Mouse (Mus musculus) ES-E14 (cell line): ENCODE data around the gene Atl2. TPM values are rescaled to one million over a fixed set of nuclear protein-coding genes. Genes with fewer than 3 reads are reported as not detected.

Experiments
- DNase-seq: peaks from one replicate; pipeline ENCODE4 v3.0.0-alpha.2; 2013; ENCODE audit warnings: low read depth, low spot score
- H3K27ac ChIP-seq: 2 replicates; pipeline ENCODE4 v1.5.1; 2012; ENCODE audit warnings: low read depth, mild to moderate bottlenecking, low read length, moderate library complexity, mixed read lengths; ENCODE audit not compliant: poor library complexity, insufficient read depth, severe bottlenecking
- H3K36me3 ChIP-seq: 2 replicates; pipeline ENCODE4 v1.6.1; 2012; ENCODE audit warnings: mild to moderate bottlenecking, low read length, moderate library complexity, mixed read lengths; ENCODE audit not compliant: control insufficient read depth, poor library complexity, insufficient read depth, severe bottlenecking
- H3K4me1 ChIP-seq, 2 experiments: fragments of 150-350 bp in 1 of 2; sonication (generic) in 1 of 2; 2 replicates each; pipeline ENCODE4 v1.6.1; 2012; ENCODE audit warnings: low read length in 2 of 2, mild to moderate bottlenecking in 1 of 2, mixed read lengths in 1 of 2; ENCODE audit not compliant: control insufficient read depth in 2 of 2, insufficient read depth in 2 of 2, poor library complexity in 1 of 2
- H3K4me3 ChIP-seq, 2 experiments: fragments of 150-350 bp in 1 of 2; sonication (generic) in 1 of 2; 2 replicates each; pipeline ENCODE4 v1.5.1; 2012; ENCODE audit warnings: low read length in 2 of 2, low read depth in 1 of 2, mild to moderate bottlenecking in 1 of 2, mixed read lengths in 1 of 2; ENCODE audit not compliant: insufficient read depth in 1 of 2, poor library complexity in 1 of 2, severe bottlenecking in 1 of 2
- H3K9ac ChIP-seq: 2 replicates; pipeline ENCODE4 v1.6.1; 2012; ENCODE audit warnings: low read depth, mild to moderate bottlenecking, low read length, mixed read lengths; ENCODE audit not compliant: poor library complexity, insufficient read depth, severe bottlenecking
- H3K9me3 ChIP-seq: fragments of 150-350 bp; sonication (generic); 2 replicates; pipeline ENCODE4 v1.6.1; 2012; ENCODE audit warnings: low read depth, mild to moderate bottlenecking, low read length; ENCODE audit not compliant: control insufficient read depth, insufficient read depth
- CHD2 ChIP-seq: IDR thresholded peaks from 2 replicates; pipeline ENCODE4 v1.6.1; 2014; ENCODE audit warnings: mild to moderate bottlenecking, low read depth, low read length, inconsistent platforms
- HCFC1 ChIP-seq: IDR thresholded peaks from 2 replicates; pipeline ENCODE4 v1.6.1; 2012; ENCODE audit warnings: low read length, inconsistent platforms, borderline replicate concordance; ENCODE audit not compliant: insufficient read depth
- MAFK ChIP-seq: IDR thresholded peaks from 2 replicates; pipeline ENCODE4 v1.6.1; 2014; ENCODE audit warnings: mild to moderate bottlenecking, low read depth, low read length, inconsistent platforms; ENCODE audit not compliant: insufficient read depth
- ZC3H11A ChIP-seq: IDR thresholded peaks from 2 replicates; pipeline ENCODE4 v1.6.1; 2012; ENCODE audit warnings: low read depth, mild to moderate bottlenecking, inconsistent platforms, low read length, borderline replicate concordance
- ZNF384 ChIP-seq: IDR thresholded peaks from 2 replicates; pipeline ENCODE4 v1.6.1; 2012; ENCODE audit warnings: low read depth, low read length, inconsistent platforms
- in situ Hi-C, 2 experiments: fragments of 600-800 bp; cut with MboI; formaldehyde crosslinking; loops; one replicate each; pipeline ENCODE4 v1.15.1; 2025; ENCODE audit warnings: low sequenced_read_pairs in 2 of 2, inconsistent platforms in 1 of 2; ENCODE audit not compliant: unreplicated experiment in 2 of 2
- total RNA-seq: library from RNA; depleted of rRNA; stranded (reverse); fragments of 300-350 nt; gene quantifications from 2 replicates; pipeline ENCODE4 v1.2.3, GENCODE M21; 2012

Atl2 gene
- total RNA-seq, 1 experiment, result 44.4 TPM

DNA sequence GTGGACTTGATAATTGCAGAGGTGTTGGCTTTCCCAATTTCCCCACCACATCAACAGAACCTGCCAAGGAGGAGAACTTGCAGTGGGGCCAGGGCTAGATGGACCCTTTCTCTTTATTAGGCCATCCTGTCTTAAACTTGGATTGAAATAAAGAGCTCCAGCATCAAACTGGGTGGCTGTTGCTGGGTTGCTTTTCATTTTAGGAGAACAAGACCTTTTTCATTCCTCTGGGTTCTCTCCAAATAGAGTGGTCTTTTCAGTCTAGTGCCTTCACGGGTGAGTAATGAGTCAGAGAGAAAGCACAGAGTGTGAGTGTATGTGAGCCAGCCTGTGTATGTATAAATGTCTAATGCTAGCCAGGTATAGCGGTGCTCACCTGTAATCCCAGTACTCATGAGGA, 24.4 kb upstream of the Atl2 start:
- Histone ChIP-seq H3K4me1 (no peaks in the 10 kb centered on the region), H3K27ac (no peak overlapping the region), H3K4me3 (no peak overlapping the region), H3K36me3 (no peaks in the 10 kb centered on the region), H3K9ac (no peak overlapping the region), H3K9me3 (no peaks in the 10 kb centered on the region)
- in situ Hi-C loops, result no loop called here
- TF ChIP-seq ZC3H11A, result no peak
- TF ChIP-seq MAFK, result no peak
- no peak for DNase-seq

DNA sequence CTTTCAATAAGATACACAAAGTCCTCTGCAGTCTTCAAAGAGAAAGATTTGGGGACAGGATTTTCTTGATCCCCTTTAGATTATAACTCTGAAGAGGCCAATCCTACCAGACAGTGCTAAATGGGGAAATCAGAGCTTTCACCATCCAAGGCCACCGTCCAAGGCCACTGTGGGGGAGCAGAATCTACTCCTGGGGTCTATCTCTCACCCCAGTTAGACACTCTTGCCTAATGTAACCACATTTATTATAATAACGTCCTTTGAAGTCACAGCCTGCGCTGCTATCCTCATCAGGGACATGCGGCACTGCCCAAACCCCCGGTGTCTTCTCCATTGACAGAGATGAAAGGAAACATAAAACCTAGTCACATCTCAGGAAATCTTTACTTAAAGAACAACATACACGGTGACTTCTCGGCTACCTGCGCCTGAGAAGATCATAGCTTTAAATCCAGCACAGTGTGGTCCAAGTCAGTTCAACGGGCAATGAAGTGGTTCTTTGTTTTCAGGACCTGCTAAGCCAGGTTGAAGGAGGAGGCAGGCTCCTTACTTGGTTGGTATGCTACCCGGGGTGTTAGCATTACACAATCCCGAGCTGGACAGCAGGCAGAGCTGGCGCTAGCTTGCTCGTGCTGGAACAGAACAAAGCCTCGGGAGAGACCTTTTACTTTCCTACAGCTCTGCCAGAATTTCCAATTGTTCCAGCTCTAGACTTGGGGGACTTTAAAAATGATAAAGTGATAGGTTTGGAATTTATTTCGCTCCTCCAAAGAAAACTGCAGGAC, 23.8 kb upstream of the Atl2 start:
- Histone ChIP-seq H3K27ac (no peak overlapping the region), H3K9ac (no peak overlapping the region), H3K4me3 (no peak overlapping the region), H3K36me3 (no peaks in the 10 kb centered on the region), H3K9me3 (no peaks in the 10 kb centered on the region), H3K4me1 (no peaks in the 10 kb centered on the region)
- no peak for DNase-seq
- TF ChIP-seq ZNF384 (no peak), CHD2 (no peak), ZC3H11A (no peak), MAFK (no peak), HCFC1 (no peak)
- in situ Hi-C loops, result no loop called here

- H3K9me3 ChIP-seq, result no peaks in the 10 kb centered on the region
- no peaks in the 10 kb centered on the region for H3K36me3 ChIP-seq
- no peak for DNase-seq
- H3K4me3 ChIP-seq, result no peak overlapping the region
- in situ Hi-C loops, result no loop called here
- no peak overlapping the region for H3K27ac ChIP-seq
- no peak overlapping the region for H3K9ac ChIP-seq
- H3K4me1 ChIP-seq, result no peaks in the 10 kb centered on the region
- TF ChIP-seq MAFK (no peak), ZNF384 (no peak), ZC3H11A (no peak), HCFC1 (no peak), CHD2 (no peak)
Measured at GRCm38 (mm10) chr17:79918484-79919004, 22.6 kb upstream of the Atl2 start.

DNA sequence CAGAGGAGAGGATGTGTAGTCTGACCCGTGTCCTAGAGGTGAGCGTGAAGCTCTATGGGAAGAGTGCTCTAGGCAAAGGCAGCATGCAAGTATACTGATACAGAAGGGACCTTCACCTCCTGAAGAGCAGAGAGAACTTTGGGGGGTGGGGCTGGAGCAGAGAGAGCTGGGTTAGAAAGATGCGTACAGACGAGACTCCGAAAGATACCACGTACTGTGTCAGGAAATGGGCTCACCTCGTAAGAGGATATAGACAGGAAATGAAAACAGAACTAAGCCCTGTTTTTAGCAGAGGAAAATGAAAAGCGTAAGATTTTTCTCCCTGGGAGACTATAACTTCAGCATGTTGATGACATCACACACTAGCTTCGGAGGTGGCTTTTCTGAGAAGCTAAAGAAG, 21.1 kb upstream of the Atl2 start:
- Histone ChIP-seq H3K36me3 (no peaks in the 10 kb centered on the region), H3K9ac (no peak overlapping the region), H3K4me3 (no peak overlapping the region), H3K27ac (no peak overlapping the region), H3K9me3 (no peaks in the 10 kb centered on the region), H3K4me1 (no peaks in the 10 kb centered on the region)
- in situ Hi-C loops, result no loop called here
- TF ChIP-seq ZC3H11A (no peak), MAFK (no peak), CHD2 (no peak), HCFC1 (no peak), ZNF384 (no peak)
- no peak for DNase-seq
